Mouse (Mus musculus) kidney, embryonic 14.5 days (tissue): Measurements from ENCODE around the gene Lfng. TPM values are rescaled to one million over a fixed set of nuclear protein-coding genes. Genes with fewer than 3 reads are reported as not detected.

Source experiments
- ATAC-seq: fragments of 200-750 bp; cut with Nextera tagmentation; 2 replicates; pipeline ENCODE4 v1.8.0; 2017; ENCODE audit warnings: moderate number of reproducible peaks, mild to moderate bottlenecking, moderate TSS enrichment, moderate library complexity; ENCODE audit not compliant: low FRiP score, low TSS enrichment
- H3K27ac ChIP-seq: fragments of 300-500 bp; sonication (generic); 2 replicates; pipeline ENCODE4 v1.5.1; 2014; ENCODE audit warnings: low read depth, mild to moderate bottlenecking, low read length, moderate library complexity, mixed read lengths
- H3K27me3 ChIP-seq: fragments of 300-500 bp; sonication (generic); 2 replicates; pipeline ENCODE4 v1.6.1; 2014; ENCODE audit warnings: mild to moderate bottlenecking, low read length; ENCODE audit not compliant: control insufficient read depth, insufficient read depth
- H3K36me3 ChIP-seq: fragments of 300-500 bp; sonication (generic); 2 replicates; pipeline ENCODE4 v1.6.1; 2014; ENCODE audit warnings: low read length, mixed read lengths; ENCODE audit not compliant: control insufficient read depth, insufficient read depth
- H3K4me1 ChIP-seq: fragments of 300-500 bp; sonication (generic); 2 replicates; pipeline ENCODE4 v1.6.1; 2014; ENCODE audit warnings: low read length, mixed read lengths; ENCODE audit not compliant: control insufficient read depth, insufficient read depth
- H3K4me2 ChIP-seq: fragments of 300-500 bp; sonication (generic); replicated peaks from 2 replicates; pipeline ENCODE4 v1.6.1; 2014; ENCODE audit warnings: low read depth, mild to moderate bottlenecking, low read length
- H3K4me3 ChIP-seq: fragments of 300-500 bp; sonication (generic); 2 replicates; pipeline ENCODE4 v1.5.1; 2014; ENCODE audit warnings: mild to moderate bottlenecking, low read length
- H3K9ac ChIP-seq: fragments of 300-500 bp; sonication (generic); 2 replicates; pipeline ENCODE4 v1.6.1; 2014; ENCODE audit warnings: low read depth, mild to moderate bottlenecking, low read length, moderate library complexity
- H3K9me3 ChIP-seq: fragments of 300-500 bp; sonication (generic); 2 replicates; pipeline ENCODE4 v1.6.1; 2016; ENCODE audit warnings: low read length; ENCODE audit not compliant: control insufficient read depth
- WGBS: fragments of 180-500 bp; shearing (Covaris S2); extraction: QIAGEN DNeasy Blood & Tissue Kit; methylation state at CpG from one replicate; pipeline ENCODE4 v1.1.7; 2014; 5-methylcytosine and 5-hydroxymethylcytosine counted together
- polyA plus RNA-seq: library from polyadenylated mRNA; unstranded; fragments of >200 nt; fragmentation: Nextera tagmentation; extraction: Ambion mirVana; gene quantifications from 2 replicates; pipeline ENCODE4 v1.2.1, GENCODE M21; 2014

Lfng gene
- polyA plus RNA-seq, 1 experiment from 2014 or later = 39.0 TPM

- ATAC-seq = no peak; the same call in 1 of the 2 replicates
- H3K4me3 ChIP-seq = no peak overlapping the region
- peaks cover 33% of the 10 kb centered on the region for H3K4me1 ChIP-seq
- no peak overlapping the region for H3K9ac ChIP-seq
- WGBS = 20% methylated on average over 10 of the region's 10 CpGs
- H3K27ac ChIP-seq = no peak overlapping the region
- H3K36me3 ChIP-seq = no peaks in the 10 kb centered on the region
- no peaks in the 10 kb centered on the region for H3K27me3 ChIP-seq
- no peaks in the 10 kb centered on the region for H3K9me3 ChIP-seq
- H3K4me2 ChIP-seq = peak overlapping the region; percentile 17; the same call in 1 of the 2 replicates
Measured at GRCm38 (mm10) chr5:140568321-140568970, 38.7 kb upstream of the Lfng start.

GRCm38 (mm10) chr5:140569032-140569595 is 38.0 kb upstream of the Lfng start:
- H3K27me3 ChIP-seq = no peaks in the 10 kb centered on the region
- H3K36me3 ChIP-seq = no peaks in the 10 kb centered on the region
- 80% methylated on average over 16 of the region's 16 CpGs for WGBS
- no peak overlapping the region for H3K27ac ChIP-seq
- no peak overlapping the region for H3K4me2 ChIP-seq
- H3K4me3 ChIP-seq = no peak overlapping the region
- peaks cover 33% of the 10 kb centered on the region for H3K4me1 ChIP-seq
- ATAC-seq = no peak
- H3K9me3 ChIP-seq = no peaks in the 10 kb centered on the region
- no peak overlapping the region for H3K9ac ChIP-seq

- Histone ChIP-seq H3K27me3 (no peaks in the 10 kb centered on the region), H3K9me3 (no peaks in the 10 kb centered on the region), H3K36me3 (no peaks in the 10 kb centered on the region), H3K9ac (no peak overlapping the region), H3K27ac (no peak overlapping the region), H3K4me2 (no peak overlapping the region), H3K4me3 (no peak overlapping the region), H3K4me1 (peaks cover 26% of the 10 kb centered on the region)
- no peak for ATAC-seq
- WGBS = 89% methylated on average over 13 of the region's 13 CpGs
Measured at GRCm38 (mm10) chr5:140570223-140570870, 36.8 kb upstream of the Lfng start.

GRCm38 (mm10) chr5:140571201-140571600 is 35.9 kb upstream of the Lfng start:
- Histone ChIP-seq H3K4me2 (no peak overlapping the region), H3K27me3 (no peaks in the 10 kb centered on the region), H3K4me3 (no peak overlapping the region), H3K4me1 (peaks cover 17% of the 10 kb centered on the region), H3K9me3 (no peaks in the 10 kb centered on the region), H3K27ac (no peak overlapping the region), H3K36me3 (no peaks in the 10 kb centered on the region), H3K9ac (no peak overlapping the region)
- no peak for ATAC-seq
- 52% methylated on average over 4 of the region's 4 CpGs for WGBS

- Histone ChIP-seq H3K9ac (no peak overlapping the region), H3K4me3 (no peak overlapping the region), H3K9me3 (no peaks in the 10 kb centered on the region), H3K4me2 (no peak overlapping the region), H3K4me1 (peaks cover 15% of the 10 kb centered on the region), H3K27me3 (no peaks in the 10 kb centered on the region), H3K27ac (no peak overlapping the region), H3K36me3 (no peaks in the 10 kb centered on the region)
- WGBS = 68% methylated on average over 10 of the region's 10 CpGs
- no peak for ATAC-seq
Measured at GRCm38 (mm10) chr5:140571673-140572072, 35.4 kb upstream of the Lfng start.

GRCm38 (mm10) chr5:140572611-140573010 is 34.5 kb upstream of the Lfng start:
- Histone ChIP-seq H3K36me3 (no peaks in the 10 kb centered on the region), H3K4me3 (no peak overlapping the region), H3K27ac (no peak overlapping the region), H3K9ac (no peak overlapping the region), H3K9me3 (no peaks in the 10 kb centered on the region), H3K4me1 (peaks cover 10% of the 10 kb centered on the region), H3K4me2 (no peak overlapping the region), H3K27me3 (no peaks in the 10 kb centered on the region)
- ATAC-seq = no peak
- WGBS = 69% methylated on average over 6 of the region's 6 CpGs

- Histone ChIP-seq H3K9me3 (no peaks in the 10 kb centered on the region), H3K4me1 (peaks cover 20% of the 10 kb centered on the region; the same call in 1 of the 2 replicates), H3K4me3 (no peak overlapping the region), H3K9ac (no peak overlapping the region), H3K36me3 (no peaks in the 10 kb centered on the region), H3K4me2 (no peak overlapping the region), H3K27me3 (no peaks in the 10 kb centered on the region), H3K27ac (no peak overlapping the region)
- no peak for ATAC-seq
- 60% methylated on average over 5 of the region's 5 CpGs for WGBS
Measured at GRCm38 (mm10) chr5:140575381-140575866, 31.7 kb upstream of the Lfng start.

GRCm38 (mm10) chr5:140579221-140579620 is 27.9 kb upstream of the Lfng start:
- H3K36me3 ChIP-seq = no peaks in the 10 kb centered on the region
- no peak for ATAC-seq
- H3K4me2 ChIP-seq = no peak overlapping the region
- no peak overlapping the region for H3K9ac ChIP-seq
- WGBS = 39% methylated on average over 9 of the region's 9 CpGs
- H3K27me3 ChIP-seq = no peaks in the 10 kb centered on the region
- no peaks in the 10 kb centered on the region for H3K9me3 ChIP-seq
- H3K4me3 ChIP-seq = no peak overlapping the region
- H3K4me1 ChIP-seq = peaks cover 47% of the 10 kb centered on the region
- H3K27ac ChIP-seq = no peak overlapping the region

GRCm38 (mm10) chr5:140579771-140580170 is 27.3 kb upstream of the Lfng start:
- H3K27me3 ChIP-seq = no peaks in the 10 kb centered on the region
- H3K9ac ChIP-seq = no peak overlapping the region
- peaks cover 51% of the 10 kb centered on the region for H3K4me1 ChIP-seq
- ATAC-seq = peak; percentile 47; the same call in 1 of the 2 replicates
- H3K36me3 ChIP-seq = no peaks in the 10 kb centered on the region
- no peak overlapping the region for H3K4me3 ChIP-seq
- H3K9me3 ChIP-seq = no peaks in the 10 kb centered on the region
- peak overlapping the region; percentile 19 for H3K27ac ChIP-seq
- H3K4me2 ChIP-seq = no peak overlapping the region
- WGBS = 11% methylated on average over 6 of the region's 6 CpGs
